Mouse (Mus musculus) hematopoietic multipotent progenitor cell, adult 10-12 weeks (in vitro differentiated cells): Measurements from ENCODE around the gene Uqcrq. TPM values are rescaled to one million over a fixed set of nuclear protein-coding genes. Genes with fewer than 3 reads are reported as not detected.

Experiments
- polyA plus RNA-seq: library from polyadenylated mRNA; stranded (reverse); fragments of >175 nt; gene quantifications from 2 replicates; pipeline ENCODE4 v1.2.3, GENCODE M21; 2012; ENCODE audit warnings: low replicate concordance

Uqcrq gene
- polyA plus RNA-seq, result 64.2 and 119 TPM in 2 replicates

GRCm38 (mm10) chr11:53430670-53431346, at the start of gene Uqcrq, which contains the start of gene Gdf9:
Gene Uqcrq, minus strand, starts transcription at chr11:53430831.
Gene Gdf9, plus strand, starts transcription at chr11:53431023.

DNA sequence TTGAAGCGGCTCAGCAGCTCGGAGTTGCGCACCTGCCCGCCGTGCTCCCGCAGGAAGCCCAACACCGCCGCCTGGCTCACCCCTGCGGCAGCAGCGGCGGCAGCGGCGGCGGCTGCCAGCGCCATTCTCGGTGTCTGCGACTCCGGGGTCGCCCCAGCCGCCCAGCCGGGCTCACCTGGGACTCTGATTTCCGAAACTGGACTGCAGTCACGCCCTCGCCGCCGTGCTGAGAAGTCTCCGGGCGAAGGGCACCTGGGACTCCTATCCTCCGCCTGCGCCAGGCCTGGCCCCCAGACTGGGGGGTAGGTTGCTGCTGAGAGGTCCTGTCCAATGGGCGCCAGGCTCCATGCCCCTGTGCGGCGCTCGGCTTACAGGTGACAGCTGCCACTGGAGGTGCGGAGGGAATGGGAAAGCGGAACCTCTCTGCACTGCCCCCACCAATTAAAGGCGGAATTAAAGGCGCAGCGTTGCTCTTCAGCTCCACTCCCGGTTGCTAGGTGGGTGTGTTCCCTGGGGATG, 49.2 kb upstream of the Uqcrq start, which contains the start of the genes Gm9945 and Sowaha:
Gm9945 (plus strand) TSS at position 384 of the 519 bp plus-strand sequence.
Sowaha (minus strand) TSS at position 492 of the 519 bp plus-strand sequence.

GRCm38 (mm10) chr11:53469968-53470695, 39.5 kb upstream of the Uqcrq start, which contains the start of gene Gm9837:
Gene Gm9837, minus strand, starts transcription at chr11:53470479.

GRCm38 (mm10) chr11:53456474-53457371, 26.1 kb upstream of the Uqcrq start, which contains the start of the genes Gm10447 and Shroom1:
Gene Gm10447, minus strand, starts transcription at chr11:53457110.
Gene Shroom1, plus strand, starts transcription at chr11:53457205.

DNA sequence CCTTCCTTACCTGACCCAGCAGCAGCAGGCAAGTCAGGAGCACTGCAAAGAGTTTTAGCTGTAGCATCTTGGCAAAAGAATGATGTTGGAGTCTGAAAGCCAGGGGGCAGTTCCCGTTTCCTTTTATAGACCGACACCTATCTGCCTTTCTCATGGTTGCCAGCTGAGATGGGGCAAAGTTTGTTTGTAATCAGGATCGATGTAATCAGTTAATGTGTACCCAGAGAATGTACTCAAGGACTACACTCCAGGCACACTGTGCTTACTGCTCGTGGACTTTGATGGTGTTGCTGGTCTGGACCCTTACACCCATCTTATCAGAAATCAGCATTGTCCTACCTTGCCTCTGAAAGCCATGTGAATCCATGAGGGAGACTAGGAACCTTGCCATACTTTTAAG, 7.6 kb downstream of the Uqcrq start, which contains the start of gene Leap2:
Leap2 (minus strand) TSS at position 135 of the 400 bp plus-strand sequence.

Other genes with a start within 250 kb of the Uqcrq start
- 23.0 and 23.9 TPM in 2 replicates for gene Hspa4, start 130.4 kb downstream of the Uqcrq start, polyA plus RNA-seq
- gene Zcchc10, start 106.2 kb downstream of the Uqcrq start, polyA plus RNA-seq, result 0.71 and 1.5 TPM in 2 replicates
- gene Aff4, start 80.0 kb downstream of the Uqcrq start, polyA plus RNA-seq, result 7.9 and 8.0 TPM in 2 replicates
- not detected in 2 replicates for gene Leap2, start 7.7 kb downstream of the Uqcrq start, polyA plus RNA-seq
- 0.14 and 0.24 TPM in 2 replicates for gene Gdf9, start 192 bp upstream of the Uqcrq start, polyA plus RNA-seq
- not detected in 2 replicates for gene Gm10447, start 26.3 kb upstream of the Uqcrq start, polyA plus RNA-seq
- 0.13 and 0.28 TPM in 2 replicates for gene Shroom1, start 26.4 kb upstream of the Uqcrq start, polyA plus RNA-seq
- gene Gm9837, start 39.6 kb upstream of the Uqcrq start, polyA plus RNA-seq, result not detected in 2 replicates
- gene Gm9945, start 49.3 kb upstream of the Uqcrq start, polyA plus RNA-seq, result not detected in 2 replicates
- gene Sowaha, start 49.4 kb upstream of the Uqcrq start, polyA plus RNA-seq, result 0.83 and 6.3 TPM in 2 replicates
- gene Sept8, start 88.4 kb upstream of the Uqcrq start, polyA plus RNA-seq, result 9.5 and 20.4 TPM in 2 replicates
- 1.5 and 3.1 TPM in 2 replicates for gene Kif3a, start 136.5 kb upstream of the Uqcrq start, polyA plus RNA-seq
- gene Il4, start 187.8 kb upstream of the Uqcrq start, polyA plus RNA-seq, result 0.38 TPM in 1 of 2 replicates, not detected in the other
- gene Il13, start 203.9 kb upstream of the Uqcrq start, polyA plus RNA-seq, result 0.15 and 0.26 TPM in 2 replicates